Mouse (Mus musculus): Measurements from ENCODE around the gene Nme3.
A peak's percentile ranks its signal among the peaks of the same experiment; 100 is the strongest.

The Nme3 gene

GRCm38 (mm10) chr17:24881738-24882440 is 14.4 kb upstream of the Nme3 start:
- no peak for DNase-seq (ENCODE audit: low spot score)

GRCm38 (mm10) chr17:24884391-24884790 is 11.9 kb upstream of the Nme3 start:
- no peak for DNase-seq (ENCODE audit: low spot score)

- no peak for DNase-seq (ENCODE audit: low spot score)
Measured at GRCm38 (mm10) chr17:24885356-24886133, 10.8 kb upstream of the Nme3 start.

- DNase-seq (ENCODE audit: low spot score) = peak; percentile 99
Measured at GRCm38 (mm10) chr17:24886134-24886931, 10.0 kb upstream of the Nme3 start, which contains the start of the genes Nubp2 and Spsb3. Nubp2 (minus strand) TSS chr17:24886349. Spsb3 (plus strand) TSS chr17:24886643.

GRCm38 (mm10) chr17:24886932-24887271 is 9.4 kb upstream of the Nme3 start:
- DNase-seq (ENCODE audit: low spot score) = no peak

- no peak for DNase-seq (ENCODE audit: low spot score)
Measured at GRCm38 (mm10) chr17:24887291-24888080, 8.8 kb upstream of the Nme3 start.

GRCm38 (mm10) chr17:24888862-24889261 is 7.4 kb upstream of the Nme3 start:
- no peak for DNase-seq (ENCODE audit: low spot score)

- no peak for DNase-seq (ENCODE audit: low spot score)
Measured at GRCm38 (mm10) chr17:24890151-24891092, 5.9 kb upstream of the Nme3 start.

- DNase-seq (ENCODE audit: low spot score) = no peak
Measured at GRCm38 (mm10) chr17:24891321-24891720, 5.0 kb upstream of the Nme3 start.

- no peak for DNase-seq (ENCODE audit: low spot score)
Measured at GRCm38 (mm10) chr17:24892785-24893184, 3.5 kb upstream of the Nme3 start.

GRCm38 (mm10) chr17:24893276-24893675 is 3.0 kb upstream of the Nme3 start:
- DNase-seq (ENCODE audit: low spot score) = no peak

GRCm38 (mm10) chr17:24894061-24894994 is 2.0 kb upstream of the Nme3 start:
- no peak for DNase-seq (ENCODE audit: low spot score)

GRCm38 (mm10) chr17:24894995-24895547 is 1.2 kb upstream of the Nme3 start, which contains the start of the genes Eme2 and Mrps34:
Eme2 (minus strand) TSS chr17:24895087.
Mrps34 (plus strand) TSS chr17:24895116.
- DNase-seq (ENCODE audit: low spot score) = peak; percentile 71

- no peak for DNase-seq (ENCODE audit: low spot score)
Measured at GRCm38 (mm10) chr17:24895571-24896240, 594 bp upstream of the Nme3 start.

- no peak for DNase-seq (ENCODE audit: low spot score)
Measured at GRCm38 (mm10) chr17:24896993-24897269, 631 bp downstream of the Nme3 start.

GRCm38 (mm10) chr17:24897600-24897999 is 1.3 kb downstream of the Nme3 start:
- DNase-seq (ENCODE audit: low spot score) = no peak

GRCm38 (mm10) chr17:24898041-24898854 is 1.9 kb downstream of the Nme3 start:
- no peak for DNase-seq (ENCODE audit: low spot score)

- DNase-seq (ENCODE audit: low spot score) = no peak
Measured at GRCm38 (mm10) chr17:24899153-24899552, 2.9 kb downstream of the Nme3 start.

Measured in left cerebral cortex, adult 11 months (tissue).